Mouse (Mus musculus) lung, postnatal 0 days (tissue): Measurements from ENCODE around the gene Ascl4. TPM values are rescaled to one million over a fixed set of nuclear protein-coding genes. Genes with fewer than 3 reads are reported as not detected.
A peak's percentile ranks its signal among the peaks of the same experiment; 100 is the strongest.

Experiments used
- ATAC-seq: fragments of 200-750 bp; cut with Nextera tagmentation; 2 replicates; pipeline ENCODE4 v1.8.0; 2017; ENCODE audit warnings: moderate library complexity
- DNase-seq: peaks from one replicate; pipeline ENCODE4 v3.0.0-alpha.2; 2016; ENCODE audit warnings: low spot score
- H3K27ac ChIP-seq: fragments of 300-500 bp; sonication (generic); 2 replicates; pipeline ENCODE4 v1.5.1; 2014; ENCODE audit warnings: antibody characterized with exemption, mild to moderate bottlenecking, low read length, mixed read lengths
- H3K27me3 ChIP-seq: fragments of 300-500 bp; sonication (generic); replicated peaks from 2 replicates; pipeline ENCODE4 v1.6.1; 2014; ENCODE audit warnings: low read length, mixed read lengths; ENCODE audit not compliant: insufficient read depth
- H3K36me3 ChIP-seq: fragments of 300-500 bp; sonication (generic); 2 replicates; pipeline ENCODE4 v1.6.1; 2014; ENCODE audit warnings: low read length, mixed read lengths; ENCODE audit not compliant: insufficient read depth
- H3K4me1 ChIP-seq: fragments of 300-500 bp; sonication (generic); 2 replicates; pipeline ENCODE4 v1.6.1; 2014; ENCODE audit warnings: antibody characterized with exemption, low read depth, low read length, mixed read lengths; ENCODE audit not compliant: insufficient read depth
- H3K4me2 ChIP-seq: fragments of 300-500 bp; sonication (generic); replicated peaks from 2 replicates; pipeline ENCODE4 v1.6.1; 2014; ENCODE audit warnings: low read depth, mild to moderate bottlenecking, low read length, moderate library complexity, mixed read lengths
- H3K4me3 ChIP-seq: fragments of 300-500 bp; sonication (generic); 2 replicates; pipeline ENCODE4 v1.5.1; 2014; ENCODE audit warnings: low read depth, low read length
- H3K9ac ChIP-seq: fragments of 300-500 bp; sonication (generic); replicated peaks from 2 replicates; pipeline ENCODE4 v1.6.1; 2014; ENCODE audit warnings: low read depth, mild to moderate bottlenecking
- H3K9me3 ChIP-seq: fragments of 300-500 bp; sonication (generic); 2 replicates; pipeline ENCODE4 v1.6.1; 2016; ENCODE audit warnings: low read length, mixed read lengths
- CTCF ChIP-seq: IDR thresholded peaks from 2 replicates; pipeline ENCODE4 v1.5.1; 2016; ENCODE audit warnings: antibody characterized with exemption, mild to moderate bottlenecking
- EP300 ChIP-seq: IDR thresholded peaks from 2 replicates; pipeline ENCODE4 v1.6.1; 2016; ENCODE audit warnings: antibody characterized with exemption, mild to moderate bottlenecking, control low read depth
- WGBS: fragments of 180-500 bp; shearing (Covaris S2); extraction: QIAGEN DNeasy Blood & Tissue Kit; methylation state at CpG from one replicate; pipeline ENCODE4 v1.1.7; 2014; 5-methylcytosine and 5-hydroxymethylcytosine counted together
- polyA plus RNA-seq: library from polyadenylated mRNA; unstranded; fragments of >200 nt; fragmentation: Nextera tagmentation; extraction: Ambion mirVana; gene quantifications from 2 replicates; pipeline ENCODE4 v1.2.1, GENCODE M21; 2015

Gene Ascl4
- polyA plus RNA-seq, 1 experiment from 2014 or later = 0.27 TPM

GRCm38 (mm10) chr10:85968157-85968634 is 40.7 kb downstream of the Ascl4 start:
- 8% methylated on average over 7 of the region's 7 CpGs for WGBS

GRCm38 (mm10) chr10:85968731-85969130 is 41.2 kb downstream of the Ascl4 start:
- Histone ChIP-seq H3K9ac (no peak overlapping the region), H3K4me1 (no peaks in the 10 kb centered on the region), H3K4me2 (no peak overlapping the region), H3K27ac (no peak overlapping the region), H3K36me3 (no peaks in the 10 kb centered on the region), H3K27me3 (no peaks in the 10 kb centered on the region), H3K4me3 (no peak overlapping the region), H3K9me3 (no peaks in the 10 kb centered on the region)
- 31% methylated on average over 2 of the region's 2 CpGs for WGBS
- TF ChIP-seq EP300 = no peak
- TF ChIP-seq CTCF = no peak
- ATAC-seq (no peak), DNase-seq (no peak)

More at GRCm38 (mm10) chr10:85968157-85968634, 40.7 kb downstream of the Ascl4 start:
- Histone ChIP-seq H3K4me3 (no peak overlapping the region), H3K9ac (no peak overlapping the region), H3K27ac (no peak overlapping the region), H3K9me3 (no peaks in the 10 kb centered on the region), H3K36me3 (no peaks in the 10 kb centered on the region), H3K27me3 (no peaks in the 10 kb centered on the region), H3K4me2 (no peak overlapping the region), H3K4me1 (no peaks in the 10 kb centered on the region)
- ATAC-seq (peak; percentile 40; the same call in 1 of the 2 replicates), DNase-seq (peak; percentile 67)
- TF ChIP-seq CTCF (peak; percentile 89), EP300 (no peak)

GRCm38 (mm10) chr10:85969894-85970620 is 42.6 kb downstream of the Ascl4 start:
- H3K9ac ChIP-seq = no peak overlapping the region
- no peaks in the 10 kb centered on the region for H3K27me3 ChIP-seq
- H3K36me3 ChIP-seq = no peaks in the 10 kb centered on the region
- ATAC-seq (no peak), DNase-seq (no peak)
- no peak for TF ChIP-seq CTCF
- no peak for TF ChIP-seq EP300
- no peak overlapping the region for H3K4me2 ChIP-seq
- H3K4me1 ChIP-seq = no peaks in the 10 kb centered on the region
- H3K27ac ChIP-seq = no peak overlapping the region
- H3K4me3 ChIP-seq = no peak overlapping the region
- 46% methylated on average over 8 of the region's 8 CpGs for WGBS
- H3K9me3 ChIP-seq = no peaks in the 10 kb centered on the region

GRCm38 (mm10) chr10:85971826-85972225 is 44.3 kb downstream of the Ascl4 start:
- TF ChIP-seq EP300 = no peak
- TF ChIP-seq CTCF = no peak
- no peak for ATAC-seq
- WGBS = 81% methylated on average over 9 of the region's 9 CpGs
- no peak overlapping the region for H3K4me3 ChIP-seq
- no peak overlapping the region for H3K27ac ChIP-seq
- H3K9ac ChIP-seq = no peak overlapping the region
- H3K4me1 ChIP-seq = no peaks in the 10 kb centered on the region
- DNase-seq = no peak
- H3K36me3 ChIP-seq = no peaks in the 10 kb centered on the region
- no peak overlapping the region for H3K4me2 ChIP-seq
- H3K9me3 ChIP-seq = no peaks in the 10 kb centered on the region
- no peaks in the 10 kb centered on the region for H3K27me3 ChIP-seq

- Histone ChIP-seq H3K4me3 (no peak overlapping the region), H3K4me2 (no peak overlapping the region), H3K4me1 (no peaks in the 10 kb centered on the region), H3K9ac (no peak overlapping the region), H3K27me3 (no peaks in the 10 kb centered on the region), H3K27ac (no peak overlapping the region), H3K9me3 (no peaks in the 10 kb centered on the region), H3K36me3 (no peaks in the 10 kb centered on the region)
- no peak for TF ChIP-seq CTCF
- no peak for TF ChIP-seq EP300
- no peak for DNase-seq
- peak; percentile 38 for ATAC-seq
- 46% methylated on average over 4 of the region's 4 CpGs for WGBS
Measured at GRCm38 (mm10) chr10:85972915-85973314, 45.4 kb downstream of the Ascl4 start.

- no peak overlapping the region for H3K4me3 ChIP-seq
- no peaks in the 10 kb centered on the region for H3K9me3 ChIP-seq
- no peak overlapping the region for H3K4me2 ChIP-seq
- 59% methylated on average over 6 of the region's 6 CpGs for WGBS
- no peaks in the 10 kb centered on the region for H3K27me3 ChIP-seq
- no peaks in the 10 kb centered on the region for H3K4me1 ChIP-seq
- DNase-seq (peak; percentile 11), ATAC-seq (peak; percentile 56)
- no peak overlapping the region for H3K9ac ChIP-seq
- no peaks in the 10 kb centered on the region for H3K36me3 ChIP-seq
- TF ChIP-seq EP300 (no peak), CTCF (no peak)
- H3K27ac ChIP-seq = no peak overlapping the region
Measured at GRCm38 (mm10) chr10:85989412-85990115, 62.1 kb downstream of the Ascl4 start.
